Mouse (Mus musculus) kidney, postnatal 4 days (tissue): Measurements from ENCODE around the gene Kremen2.

Source experiments
- DNase-seq, 2 experiments: peaks; one replicate each; pipeline ENCODE4 v3.0.0; 2021; ENCODE audit warnings: mixed read lengths in 2 of 2

Gene Kremen2

DNA sequence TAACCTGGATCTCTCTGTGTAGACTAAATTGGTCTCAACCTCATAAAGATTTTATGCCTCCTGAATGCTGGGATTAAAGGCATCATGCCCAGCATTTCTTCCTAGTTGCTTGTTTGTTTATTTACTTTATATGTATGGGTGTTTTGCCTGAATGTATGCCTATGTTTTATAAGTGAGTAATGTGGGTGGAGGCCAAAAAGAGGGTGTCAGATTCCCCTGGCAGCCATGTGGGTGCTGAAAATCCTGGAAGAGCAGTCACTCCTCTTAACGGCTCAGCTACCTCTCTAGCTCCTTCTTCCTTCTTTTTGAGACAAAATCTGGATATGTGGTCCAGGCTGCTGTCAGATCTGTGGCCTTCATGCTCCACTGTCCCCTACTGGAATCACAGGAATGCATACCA, 15.2 kb downstream of the Kremen2 start:
- no peak for DNase-seq

DNA sequence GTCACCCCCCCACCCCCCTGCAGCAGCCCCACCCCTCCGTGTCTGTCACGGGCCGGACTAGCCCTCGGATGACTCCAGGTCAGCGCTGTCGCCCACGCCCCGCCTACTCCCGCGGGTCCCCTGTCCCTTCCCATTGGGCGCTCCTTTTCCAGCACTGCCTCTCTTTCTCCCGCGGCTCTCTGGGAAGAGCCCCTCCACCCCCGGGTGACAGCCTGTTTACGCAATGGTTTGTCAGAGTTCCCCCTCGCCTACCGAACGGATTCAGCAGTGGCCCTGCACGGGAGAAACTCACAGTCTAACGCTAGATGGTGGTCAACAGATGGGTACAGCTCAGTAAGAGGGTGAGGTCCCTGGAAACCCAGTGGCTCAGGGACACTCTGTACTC, 18.9 kb downstream of the Kremen2 start:
- peak; percentile 86 to 92 for DNase-seq

DNA sequence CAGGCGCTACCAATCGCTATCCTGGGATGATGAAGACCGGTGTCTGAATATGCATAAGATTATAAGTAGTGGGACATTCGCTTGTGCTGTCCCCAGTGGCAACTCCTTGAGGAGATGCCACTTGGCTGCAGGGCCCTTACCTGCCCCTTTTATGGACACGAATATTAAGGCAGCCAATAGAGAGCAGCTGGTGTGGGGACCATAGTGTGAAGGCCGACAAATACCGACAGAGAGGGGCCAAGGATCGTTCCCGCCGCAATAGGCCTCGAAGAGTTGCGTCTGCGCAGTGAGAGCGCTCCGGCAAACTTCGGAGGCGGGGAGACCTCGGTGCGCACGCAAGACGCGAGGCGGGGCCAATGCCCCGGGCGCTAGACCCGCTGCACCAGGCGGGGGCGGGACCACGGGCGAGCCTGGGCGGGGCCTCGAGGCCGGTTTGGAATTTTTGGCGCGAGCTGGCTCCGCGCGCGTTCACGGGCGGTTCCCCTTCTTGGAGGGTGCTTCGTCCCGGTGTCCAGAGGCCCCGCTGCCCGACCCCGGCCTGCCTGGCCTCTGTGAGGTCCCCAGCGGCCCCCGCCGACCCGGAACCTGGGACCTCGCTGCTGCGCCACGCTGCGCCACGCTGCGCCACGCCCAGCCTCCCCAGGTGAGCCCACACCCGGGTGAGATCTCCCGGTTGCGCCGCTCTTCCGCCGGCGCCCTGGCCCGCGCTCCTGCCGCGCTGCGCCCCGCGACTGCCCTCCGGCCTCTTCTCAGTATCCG, 19.5 kb downstream of the Kremen2 start, which contains the start of gene Pkmyt1:
Pkmyt1 (plus strand) TSS at position 338 of the 759 bp plus-strand sequence.
- DNase-seq = peak; percentile 97 to 98

DNA sequence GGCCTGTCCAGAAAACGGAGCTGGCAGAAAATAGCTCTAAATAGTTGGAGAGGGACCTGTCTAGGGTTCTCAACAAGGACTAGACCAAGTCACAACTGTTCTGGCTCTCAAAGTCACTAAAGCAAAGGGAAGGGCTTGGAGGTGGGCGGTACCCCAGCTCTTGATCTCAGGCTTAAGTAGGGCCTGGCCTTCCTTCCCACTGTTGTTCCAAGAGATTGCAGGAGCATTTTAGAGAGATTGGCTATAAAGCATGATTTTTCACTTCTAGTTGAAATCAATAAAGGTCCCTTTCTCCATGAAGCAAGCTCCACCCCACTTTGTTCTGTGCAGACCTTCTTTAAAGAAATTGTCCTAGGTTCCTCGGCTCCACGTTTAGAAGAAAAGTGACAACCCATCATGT, 20.2 kb downstream of the Kremen2 start:
- no peak for DNase-seq

DNA sequence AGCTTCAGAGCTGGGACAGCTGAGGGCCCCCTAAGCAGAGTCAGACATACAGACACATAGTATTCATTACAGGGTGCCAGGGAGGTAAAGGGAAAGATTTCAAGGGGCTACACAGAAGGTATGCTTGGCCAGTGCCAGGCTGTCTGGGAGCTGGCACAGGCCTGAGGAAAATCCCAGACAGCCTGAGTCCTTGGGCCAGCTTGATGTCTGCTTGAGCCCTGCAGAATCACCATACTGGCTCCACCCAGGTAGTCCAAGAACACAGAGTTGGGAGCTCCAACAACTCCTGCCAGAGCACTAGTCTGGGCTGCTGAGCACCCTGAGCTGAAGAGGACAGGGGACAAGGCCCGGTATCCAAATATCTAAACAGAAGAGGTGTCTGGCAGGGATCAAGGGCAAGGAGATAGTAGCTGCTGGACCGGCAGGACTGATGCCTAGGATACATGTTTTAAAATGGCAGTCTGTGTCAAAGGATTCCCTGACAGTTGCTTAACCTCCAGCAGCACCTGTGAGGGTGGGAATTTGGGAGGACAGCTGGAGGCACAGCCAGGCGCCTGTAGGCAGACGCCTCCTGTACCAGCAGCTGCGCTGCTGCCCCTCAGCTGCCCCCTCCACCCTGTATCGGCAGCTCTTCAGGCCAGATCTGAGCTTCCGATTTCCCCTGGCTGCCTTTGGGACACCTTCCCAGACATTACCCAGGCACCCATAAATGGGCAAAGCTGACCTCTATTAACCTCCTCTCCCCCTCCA, 23.1 kb downstream of the Kremen2 start, which contains the start of gene 1520401A03Rik:
1520401A03Rik (minus strand) TSS at position 408 of the 750 bp plus-strand sequence.
- DNase-seq = no peak

DNA sequence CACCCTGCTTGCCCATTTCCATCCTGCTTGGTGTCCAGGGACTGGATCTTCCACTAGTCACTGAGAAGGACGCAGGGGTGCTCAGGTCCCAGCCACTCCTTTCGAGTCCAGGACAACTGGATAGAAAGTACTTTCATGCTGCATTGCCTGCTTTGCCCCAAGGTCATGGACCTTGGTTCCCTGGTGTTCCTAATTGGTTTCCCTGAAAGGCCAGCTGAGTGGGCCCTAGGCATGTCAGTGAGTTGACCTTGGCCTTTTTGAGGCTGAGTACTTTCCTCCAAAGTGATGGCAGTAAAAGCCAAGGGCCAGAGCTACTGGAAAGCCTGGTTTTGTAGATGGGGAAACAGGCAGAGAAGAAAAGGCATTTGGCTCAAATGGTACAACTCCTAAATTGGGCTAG, 23.7 kb downstream of the Kremen2 start:
- no peak for DNase-seq

DNA sequence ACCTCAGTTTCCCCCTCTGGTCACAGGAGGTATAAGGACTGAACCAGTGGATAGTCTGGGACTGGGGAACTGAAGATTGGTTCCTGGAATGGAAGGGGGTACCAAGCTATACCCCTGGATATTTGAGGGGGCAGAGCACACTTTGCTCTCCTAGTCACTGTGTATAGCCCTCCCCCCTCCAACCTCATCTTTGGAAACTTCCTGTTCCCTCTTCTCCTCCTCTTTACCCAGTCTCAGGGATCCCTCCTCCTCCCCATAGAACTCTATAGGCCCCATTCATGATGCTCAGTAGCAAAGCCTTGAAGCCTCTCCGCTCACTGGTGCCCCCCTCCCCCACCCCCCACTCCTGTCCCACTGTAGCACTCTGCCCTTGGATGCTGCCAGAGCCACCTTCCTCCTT, 26.2 kb downstream of the Kremen2 start:
- no peak for DNase-seq

DNA sequence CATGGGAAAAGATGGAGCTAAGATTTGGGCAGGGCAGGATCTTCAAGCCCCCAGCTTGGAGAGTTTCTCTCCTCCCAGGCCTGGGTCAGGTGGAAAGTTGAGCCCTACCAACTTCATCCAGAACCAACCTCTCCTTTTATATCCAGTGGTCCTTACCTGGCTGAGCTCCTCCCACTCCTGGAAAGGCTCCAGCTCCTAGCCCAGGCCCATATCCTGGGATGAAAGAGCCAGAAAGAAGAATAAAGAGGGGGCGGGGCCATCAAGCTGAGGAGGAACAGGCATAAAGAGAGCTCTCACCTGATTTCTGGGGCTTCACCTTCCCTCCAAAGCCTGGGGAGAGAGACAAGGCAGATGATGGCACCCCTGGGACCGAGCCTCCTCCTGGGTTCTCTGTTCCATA, 28.6 kb downstream of the Kremen2 start:
- no peak for DNase-seq

DNA sequence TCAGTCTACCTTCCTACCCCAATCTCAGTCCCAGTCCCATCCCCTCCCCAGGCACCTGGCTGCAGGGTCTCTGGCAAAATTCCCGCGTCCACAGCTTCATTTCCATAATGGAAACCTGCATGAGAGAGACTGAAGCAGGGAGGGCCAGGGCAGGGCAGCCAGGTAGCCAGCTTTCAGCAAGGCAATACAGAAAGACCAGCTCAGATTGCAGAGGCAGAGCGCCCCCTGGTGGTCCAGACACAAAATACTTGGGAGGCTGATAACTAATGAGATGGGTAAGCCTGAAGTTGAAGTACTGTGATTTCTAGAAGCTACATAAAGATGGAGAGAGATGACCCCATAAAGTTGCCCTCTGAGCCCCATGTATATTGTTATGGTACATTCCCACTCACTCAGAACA, 39.4 kb downstream of the Kremen2 start:
- peak; percentile 85 to 88 for DNase-seq

DNA sequence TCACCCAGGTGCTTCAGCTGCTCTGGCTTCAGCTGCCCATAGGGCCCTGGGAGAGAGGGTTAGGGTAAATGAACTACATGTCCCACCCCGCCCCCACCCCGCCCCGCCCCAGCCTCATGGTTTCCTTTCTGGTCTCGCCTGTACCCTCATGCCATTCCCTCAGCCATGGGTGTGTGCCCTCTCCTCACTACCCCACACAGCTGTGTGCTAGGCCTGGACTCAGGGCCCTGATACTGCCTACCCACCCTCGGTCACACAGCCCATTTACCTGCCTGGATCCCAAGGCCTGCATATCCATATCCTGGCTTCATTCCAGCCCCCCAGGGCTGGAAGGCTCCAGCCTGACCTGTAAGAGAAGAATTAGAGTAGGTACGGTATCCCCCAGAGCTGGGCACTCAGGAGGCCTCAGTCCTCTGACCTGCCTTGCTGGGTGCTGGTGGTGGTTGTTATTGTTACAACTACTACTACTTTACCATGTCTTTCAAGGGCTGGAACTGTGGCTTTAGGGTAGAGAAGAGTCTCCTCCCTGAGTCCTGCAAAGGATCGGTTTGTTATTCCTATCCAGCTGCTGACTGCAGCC, 40.0 kb downstream of the Kremen2 start:
- no peak for DNase-seq

DNA sequence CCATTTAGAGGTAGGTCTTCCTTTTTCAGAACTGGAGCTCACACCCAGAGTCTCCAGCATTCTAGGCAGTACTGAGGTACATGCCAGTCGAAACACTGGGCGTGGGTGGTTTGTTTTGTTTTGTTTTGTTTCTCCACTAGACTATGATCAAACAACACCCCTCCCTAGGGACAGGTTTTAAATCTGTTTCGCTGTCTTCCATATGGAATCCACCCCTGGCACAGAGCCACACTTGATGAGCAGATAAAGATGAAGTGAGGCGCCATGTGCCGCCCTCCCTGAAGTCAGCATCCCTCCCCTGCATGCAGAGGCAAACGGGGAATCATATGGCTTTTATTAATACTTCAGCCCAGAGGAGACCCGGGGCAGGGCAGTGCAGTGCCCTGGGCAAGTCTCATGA, 40.9 kb downstream of the Kremen2 start:
- no peak for DNase-seq

DNA sequence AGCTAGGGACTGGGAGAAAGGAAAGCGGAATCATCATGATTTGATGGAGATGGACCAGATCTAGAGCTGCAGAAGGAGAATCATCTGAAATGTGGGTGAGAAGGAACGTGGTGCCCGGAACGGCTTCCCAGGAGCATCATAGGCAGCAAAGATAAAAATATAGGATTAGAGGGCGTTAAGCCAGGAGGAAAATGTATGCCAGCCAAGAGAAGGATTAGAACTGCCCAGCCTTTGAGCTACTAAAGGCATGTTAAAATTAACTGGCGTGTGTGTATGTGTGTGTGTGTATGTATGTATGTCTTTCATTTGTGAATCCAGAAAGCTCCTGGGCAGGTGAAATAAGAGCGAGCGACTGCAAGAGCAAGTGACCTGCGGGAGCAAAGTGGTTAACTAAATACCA, 42.3 kb downstream of the Kremen2 start:
- DNase-seq = no peak

DNA sequence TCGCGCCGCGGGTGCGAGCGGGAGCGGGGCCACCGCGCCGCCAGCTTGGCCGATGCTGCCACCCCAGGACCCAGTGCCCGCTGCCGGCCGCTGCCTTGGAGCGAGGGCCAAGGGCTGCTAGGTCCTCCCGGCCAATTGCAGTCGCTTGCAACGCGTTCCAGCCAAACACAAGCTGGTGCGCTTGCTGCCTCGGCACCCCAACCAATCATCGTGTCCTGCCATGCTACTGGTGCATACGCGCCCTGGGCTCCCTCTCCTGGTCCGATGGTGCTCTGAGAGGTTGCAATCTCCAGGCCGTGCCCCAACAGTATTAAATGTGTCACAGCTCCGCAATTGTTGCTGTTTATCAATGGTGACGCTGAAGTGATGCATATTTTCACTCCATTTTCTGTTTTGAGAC, 45.6 kb downstream of the Kremen2 start:
- peak; percentile 92 to 95 for DNase-seq

DNA sequence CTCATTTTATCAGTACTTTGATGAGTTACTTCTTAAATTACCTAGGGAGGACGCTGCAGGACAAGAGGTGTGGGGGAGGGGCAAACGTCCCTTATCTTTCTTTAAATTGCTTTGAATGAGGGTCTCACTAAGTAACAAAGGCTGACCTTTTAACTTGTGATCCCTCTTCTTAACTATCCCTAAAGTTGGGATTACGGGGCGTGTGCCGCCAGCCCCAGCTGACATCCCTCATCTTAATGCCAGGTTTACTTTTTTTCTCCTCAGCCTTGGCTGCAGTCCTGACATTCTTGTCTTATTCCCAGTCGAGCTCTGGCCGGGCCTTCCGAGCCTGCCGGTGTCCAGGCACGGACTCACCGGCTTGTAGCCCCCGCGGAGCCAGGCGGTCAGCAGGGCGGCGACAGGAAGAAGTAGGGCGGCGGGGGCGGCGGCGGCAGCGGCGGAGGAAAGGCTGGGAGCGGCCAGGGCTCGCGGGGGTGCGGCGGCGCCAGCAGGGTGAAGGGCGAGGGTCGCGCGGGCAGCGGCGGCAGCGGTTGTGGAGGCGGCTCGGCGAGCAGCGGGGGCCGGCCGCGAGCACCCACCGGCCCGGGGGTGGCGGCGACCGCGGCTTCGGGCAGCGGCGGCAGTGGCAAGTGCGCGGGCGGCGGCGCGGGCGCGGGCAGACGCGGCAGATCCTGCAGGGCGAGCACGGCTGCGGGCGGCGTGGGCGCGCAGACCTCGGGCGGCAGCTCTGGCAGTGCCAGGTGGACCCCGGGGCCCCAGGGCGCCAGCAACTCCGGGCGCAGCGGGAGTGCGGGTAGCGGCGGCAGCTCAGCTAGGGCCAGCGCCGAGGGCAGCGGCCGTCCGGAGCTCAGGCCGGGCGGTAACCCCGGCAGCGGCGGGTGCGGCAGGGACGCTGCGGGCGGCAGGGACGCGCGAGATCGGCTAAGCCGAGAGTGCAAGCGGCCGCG, 46.2 kb downstream of the Kremen2 start:
- DNase-seq = peak; percentile 52 to 67

DNA sequence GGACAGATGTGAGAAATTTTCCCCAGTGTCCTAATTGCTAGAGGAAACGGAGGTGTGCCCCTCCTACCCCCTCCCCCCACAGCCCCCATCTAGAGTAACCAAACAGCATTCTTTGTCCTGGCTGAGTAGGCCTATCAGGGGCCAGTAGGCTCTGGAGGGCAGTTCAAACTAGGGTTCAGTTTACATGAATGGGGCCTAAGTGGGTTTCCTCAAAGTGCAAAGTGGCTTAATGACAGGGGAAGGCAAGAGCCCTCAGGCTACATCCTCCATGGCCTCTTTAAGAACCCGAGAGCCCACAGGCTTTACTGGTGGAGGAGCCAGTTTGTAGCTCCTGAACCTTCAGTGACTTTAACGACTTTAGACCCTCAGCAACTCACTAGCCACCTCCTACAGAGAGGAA, 49.8 kb downstream of the Kremen2 start:
- DNase-seq = no peak

DNA sequence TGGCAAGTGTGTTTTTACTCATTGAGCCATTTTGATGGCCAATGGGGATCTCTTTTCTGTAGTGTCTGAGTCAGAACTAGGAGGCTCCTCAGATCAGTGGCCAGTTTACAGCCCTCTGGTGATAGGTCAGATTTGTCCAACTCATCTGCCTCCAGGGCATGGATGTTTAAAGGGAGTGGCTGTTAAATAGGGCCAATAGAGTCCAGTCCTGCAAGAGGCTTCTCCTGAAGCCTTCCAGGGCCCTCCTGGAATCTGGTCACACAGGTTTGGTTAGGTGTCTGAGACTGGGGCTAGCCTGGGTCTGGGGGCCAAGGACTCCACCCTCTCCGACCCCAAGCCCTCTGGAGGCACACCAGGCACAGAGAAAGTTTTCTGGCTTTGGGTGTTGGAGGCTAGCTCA, 51.1 kb downstream of the Kremen2 start:
- DNase-seq = no peak
